Mouse (Mus musculus) liver, adult 2 months (tissue): ENCODE measurements around the gene Morc3. TPM values are rescaled to one million over a fixed set of nuclear protein-coding genes. Genes with fewer than 3 reads are reported as not detected.

Source experiments
- DNase-seq: peaks from one replicate; pipeline ENCODE4 v3.0.0-alpha.2; 2011; ENCODE audit warnings: low read depth, low spot score; ENCODE audit errors: extremely low read depth
- H3K27ac ChIP-seq: fragments of 200-500 bp; replicated peaks from 2 replicates; pipeline ENCODE4 v1.5.1; 2012; ENCODE audit warnings: low read depth, mild to moderate bottlenecking, control low read depth, inconsistent platforms, low read length; ENCODE audit not compliant: insufficient read depth
- H3K27me3 ChIP-seq: fragments of 200-500 bp; 2 replicates; pipeline ENCODE4 v1.6.1; 2012; ENCODE audit warnings: mild to moderate bottlenecking, moderate library complexity, low read length, inconsistent platforms; ENCODE audit not compliant: control insufficient read depth, insufficient read depth
- H3K36me3 ChIP-seq: fragments of 200-500 bp; 2 replicates; pipeline ENCODE4 v1.6.1; 2012; ENCODE audit warnings: low read length, inconsistent platforms; ENCODE audit not compliant: control insufficient read depth, insufficient read depth
- H3K4me1 ChIP-seq: fragments of 200-500 bp; 2 replicates; pipeline ENCODE4 v1.6.1; 2011; ENCODE audit warnings: low read length; ENCODE audit not compliant: control insufficient read depth, insufficient read depth
- H3K4me3 ChIP-seq: fragments of 200-500 bp; 2 replicates; pipeline ENCODE4 v1.5.1; 2011; ENCODE audit warnings: low read depth, mild to moderate bottlenecking, control low read depth, low read length, moderate library complexity; ENCODE audit not compliant: insufficient read depth
- H3K79me2 ChIP-seq: fragments of 200-500 bp; 2 replicates; pipeline ENCODE4 v1.6.1; 2012; ENCODE audit warnings: inconsistent platforms, mild to moderate bottlenecking, low read length, moderate library complexity; ENCODE audit not compliant: control insufficient read depth, insufficient read depth
- H3K9ac ChIP-seq: fragments of 200-500 bp; 2 replicates; pipeline ENCODE4 v1.6.1; 2012; ENCODE audit warnings: low read depth, mild to moderate bottlenecking, control low read depth, inconsistent platforms, low read length
- CTCF ChIP-seq: fragments of 200-500 bp; IDR thresholded peaks from 2 replicates; pipeline ENCODE4 v1.5.1; 2011; ENCODE audit warnings: low read depth, low read length, control low read depth
- POLR2A ChIP-seq: fragments of 200-500 bp; IDR thresholded peaks from 2 replicates; pipeline ENCODE4 v1.6.1; 2011; ENCODE audit warnings: low read length, control low read depth; ENCODE audit not compliant: insufficient read depth; ENCODE audit errors: extremely low read depth
- WGBS: fragments of 180-500 bp; shearing (Covaris S2); methylation state at CpG from one replicate; pipeline ENCODE4 v1.1.7; 2018; 5-methylcytosine and 5-hydroxymethylcytosine counted together
- polyA plus RNA-seq: library from polyadenylated mRNA; depleted of rRNA; stranded (reverse); fragments of >200 nt; gene quantifications from 2 replicates; pipeline ENCODE4 v1.2.3, GENCODE M21; 2012
- total RNA-seq: library from RNA; depleted of rRNA; stranded (reverse); fragments of >200 nt; gene quantifications from 2 replicates; pipeline ENCODE4 v1.2.3, GENCODE M21; 2014

Gene Morc3
- total and polyA plus RNA-seq, 2 experiments: 2.7 to 26.8 TPM

DNA sequence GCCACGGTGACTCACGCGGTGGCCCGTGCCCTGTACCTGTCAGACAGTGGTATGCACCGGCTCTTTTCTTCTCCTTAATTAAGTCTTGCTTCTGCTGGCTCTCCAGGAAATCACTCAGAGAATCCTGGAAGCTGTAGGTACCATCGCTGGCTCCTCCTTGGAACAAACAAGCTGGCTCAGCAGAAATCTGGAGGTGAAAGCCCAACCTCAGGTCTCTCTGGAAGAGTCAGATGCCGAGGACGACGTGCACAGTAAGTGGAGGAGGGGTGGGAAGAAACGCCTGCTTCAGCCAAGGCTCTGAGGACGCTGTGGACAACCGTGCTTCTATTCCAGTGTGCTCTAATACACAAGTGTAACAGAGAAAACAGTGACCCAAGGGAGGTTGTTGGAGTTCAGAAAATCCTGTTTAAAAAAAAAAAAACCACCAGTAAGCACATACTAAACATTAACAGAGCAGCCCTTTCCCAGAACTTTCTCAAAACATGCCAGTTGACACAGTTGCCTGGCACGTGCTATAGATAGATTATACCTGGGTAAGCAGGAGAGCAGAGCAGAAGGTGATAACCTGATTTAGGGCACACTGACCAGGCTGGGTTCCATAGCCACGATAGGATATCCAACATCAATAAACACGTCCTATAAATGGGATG, 38.8 kb upstream of the Morc3 start:
- no peaks in the 10 kb centered on the region for H3K27me3 ChIP-seq
- peak; percentile 89 for DNase-seq
- H3K36me3 ChIP-seq: peaks cover 2% of the 10 kb centered on the region; the same call in 1 of the 2 replicates
- no peak for TF ChIP-seq POLR2A
- no peak for TF ChIP-seq CTCF
- no peak overlapping the region; the same call in 1 of the 2 replicates for H3K9ac ChIP-seq
- no peaks in the 10 kb centered on the region for H3K79me2 ChIP-seq
- peaks cover 26% of the 10 kb centered on the region for H3K4me1 ChIP-seq
- WGBS: 51% methylated on average over 15 of the region's 15 CpGs
- H3K4me3 ChIP-seq: no peak overlapping the region
- H3K27ac ChIP-seq: peak overlapping the region; percentile 28

DNA sequence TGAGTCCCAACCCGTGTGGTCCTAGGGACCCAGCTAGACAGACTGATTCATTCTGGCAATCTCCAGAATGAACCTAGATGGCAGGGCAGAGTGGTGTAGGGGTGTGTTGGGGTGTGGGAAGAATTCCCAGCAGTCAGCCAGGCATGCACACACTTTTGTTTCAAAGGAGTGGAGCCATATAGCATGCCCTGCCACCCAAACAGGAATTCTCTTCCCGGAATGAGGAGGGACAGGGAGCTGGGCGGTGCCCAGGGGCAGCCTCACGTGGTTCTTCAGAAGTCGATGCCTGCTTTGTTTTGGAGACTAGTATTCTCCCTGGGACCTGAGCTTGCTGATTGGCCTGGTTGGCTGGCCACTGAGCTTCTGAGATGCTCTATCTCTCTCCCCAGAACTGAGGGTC, 37.1 kb upstream of the Morc3 start:
- DNase-seq: no peak
- H3K4me3 ChIP-seq: no peak overlapping the region
- WGBS: 96% methylated on average over 5 of the region's 5 CpGs
- H3K27ac ChIP-seq: no peak overlapping the region
- H3K27me3 ChIP-seq: no peaks in the 10 kb centered on the region
- no peak for TF ChIP-seq CTCF
- no peak for TF ChIP-seq POLR2A
- no peak overlapping the region for H3K9ac ChIP-seq
- peaks cover 34% of the 10 kb centered on the region for H3K4me1 ChIP-seq
- peaks cover 2% of the 10 kb centered on the region; the same call in 1 of the 2 replicates for H3K36me3 ChIP-seq
- no peaks in the 10 kb centered on the region for H3K79me2 ChIP-seq

GRCm38 (mm10) chr16:93795391-93795790, 36.5 kb upstream of the Morc3 start:
- Histone ChIP-seq H3K4me1 (peaks cover 34% of the 10 kb centered on the region), H3K79me2 (no peaks in the 10 kb centered on the region), H3K9ac (no peak overlapping the region), H3K27ac (no peak overlapping the region), H3K4me3 (no peak overlapping the region), H3K27me3 (no peaks in the 10 kb centered on the region), H3K36me3 (peaks cover 2% of the 10 kb centered on the region; the same call in 1 of the 2 replicates)
- no peak for TF ChIP-seq CTCF
- TF ChIP-seq POLR2A: no peak
- no peak for DNase-seq
- 98% methylated on average over 5 of the region's 5 CpGs for WGBS

DNA sequence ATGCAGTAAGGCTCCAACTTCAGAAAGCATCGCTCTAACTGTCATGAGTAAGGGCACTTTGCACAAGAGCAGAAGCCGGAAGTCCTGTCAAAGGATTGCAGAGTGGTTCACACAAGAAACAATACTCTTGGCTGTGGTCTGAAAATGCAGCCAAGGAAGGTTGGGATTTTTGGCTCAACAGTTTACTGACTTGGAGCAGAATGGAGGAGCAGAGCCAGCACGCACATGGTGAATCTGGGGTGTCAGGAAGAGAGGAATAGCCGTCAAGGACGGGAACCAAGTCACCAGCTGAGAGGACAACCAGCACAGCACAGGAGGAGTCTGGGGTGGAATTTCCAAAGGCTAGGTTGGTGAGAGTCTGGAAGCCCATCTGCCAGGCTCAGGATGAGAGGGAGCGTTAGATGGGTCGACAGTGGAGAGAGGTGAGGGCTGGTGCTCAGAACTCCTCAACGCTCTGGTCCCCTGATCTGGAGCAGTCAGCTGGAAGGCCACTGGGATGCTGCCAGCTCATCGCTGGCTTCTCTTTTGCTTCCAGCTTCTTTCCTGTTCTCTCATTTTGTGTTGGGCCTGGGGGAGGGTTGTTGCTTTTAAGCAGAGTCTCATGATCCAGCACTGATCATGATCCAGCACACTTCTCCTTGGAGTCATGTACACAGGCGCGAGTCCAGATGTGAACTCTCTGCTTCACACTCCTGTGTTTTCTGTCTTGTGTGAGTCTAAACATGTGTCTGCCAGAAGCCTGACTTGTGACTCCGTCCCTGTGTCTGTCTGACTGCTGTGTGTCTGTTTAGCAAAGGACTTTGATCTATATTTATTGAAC, 34.7 kb upstream of the Morc3 start:
- Histone ChIP-seq H3K79me2 (no peaks in the 10 kb centered on the region), H3K27me3 (no peaks in the 10 kb centered on the region), H3K4me3 (no peak overlapping the region), H3K9ac (no peak overlapping the region), H3K4me1 (peaks cover 32% of the 10 kb centered on the region), H3K27ac (peak overlapping the region; percentile 42), H3K36me3 (0 out of 2 replicates have a peak, but pooled peaks cover 5% of the 10 kb centered on the region)
- DNase-seq: peak; percentile 79
- no peak for TF ChIP-seq POLR2A
- TF ChIP-seq CTCF: no peak
- 55% methylated on average over 12 of the region's 12 CpGs for WGBS

DNA sequence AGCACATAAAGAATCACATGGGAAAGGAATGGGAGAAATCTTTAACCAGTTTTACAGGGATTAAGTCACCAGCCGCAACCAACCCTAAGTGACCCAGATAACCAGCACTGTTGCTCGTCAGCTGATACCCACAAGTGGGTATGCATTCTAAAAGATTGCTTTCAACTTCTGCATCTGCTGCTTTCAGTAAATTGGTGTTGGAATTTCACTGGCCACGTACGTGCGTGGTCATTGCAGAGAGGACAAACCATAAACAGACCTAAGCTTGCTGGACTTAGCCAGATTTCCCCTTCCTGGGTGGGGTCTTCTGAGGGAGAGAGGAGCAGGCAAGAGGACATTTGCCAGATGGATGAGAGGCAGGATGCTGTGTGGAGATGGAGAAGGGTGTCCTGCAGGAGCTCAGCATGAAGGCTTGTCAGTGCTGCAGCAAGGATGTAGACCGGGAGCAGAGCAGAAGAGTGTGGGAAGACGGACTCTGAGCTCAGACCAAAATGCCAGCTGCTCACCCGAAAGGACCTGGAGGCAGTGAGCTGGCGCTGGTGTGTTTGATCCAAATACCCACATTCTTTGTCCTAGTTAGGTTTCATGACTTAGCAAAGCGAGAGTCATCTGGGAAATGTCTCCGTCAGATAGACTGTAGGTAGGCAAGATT, 34.0 kb upstream of the Morc3 start:
- DNase-seq: peak; percentile 76
- no peaks in the 10 kb centered on the region for H3K79me2 ChIP-seq
- WGBS: 34% methylated on average over 11 of the region's 11 CpGs
- no peaks in the 10 kb centered on the region for H3K27me3 ChIP-seq
- H3K9ac ChIP-seq: no peak overlapping the region
- no peak overlapping the region for H3K4me3 ChIP-seq
- H3K4me1 ChIP-seq: peaks cover 25% of the 10 kb centered on the region
- TF ChIP-seq CTCF: no peak
- TF ChIP-seq POLR2A: no peak
- H3K27ac ChIP-seq: peak overlapping the region; percentile 42
- H3K36me3 ChIP-seq: 0 out of 2 replicates have a peak, but pooled peaks cover 5% of the 10 kb centered on the region
